Mouse (Mus musculus): Measurements from ENCODE around the gene Trappc5. TPM values are rescaled to one million over a fixed set of nuclear protein-coding genes. Genes with fewer than 3 reads are reported as not detected.

The Trappc5 gene
- 24.1 and 27.2 TPM in 2 replicates for total RNA-seq (2014; fragmentation: Nextera tagmentation)
- total RNA-seq (2017): 30.9 and 39.8 TPM in 2 replicates

GRCm38 (mm10) chr8:3676131-3676992, at the start of gene Trappc5:
Gene Trappc5 (plus strand): TSS chr8:3676299.
- ATAC-seq (replicated peaks; ENCODE audit: poor library complexity, severe bottlenecking): peak; percentile 72

DNA sequence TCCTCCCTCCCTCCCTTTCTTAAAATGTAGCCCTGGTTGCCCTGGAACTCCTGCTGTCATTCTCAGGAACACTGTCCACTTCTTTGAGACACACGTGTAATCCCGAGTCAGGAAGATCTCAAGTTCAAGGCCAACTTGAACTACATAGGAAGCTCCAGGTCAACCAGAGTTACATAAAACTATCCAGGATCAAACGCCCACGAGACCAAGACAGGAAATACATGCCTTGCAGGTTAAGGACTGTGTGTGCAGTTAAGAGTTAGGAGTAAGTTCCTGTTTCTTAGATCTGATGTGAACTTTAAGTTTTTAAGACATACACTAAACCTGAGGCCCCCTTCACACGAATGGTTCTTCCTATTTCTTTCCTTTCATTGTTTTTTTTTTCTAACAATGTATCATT, 49.1 kb upstream of the Trappc5 start:
- no peak; the same call in 1 of the 2 replicates for ATAC-seq (replicated peaks; ENCODE audit: poor library complexity, severe bottlenecking)

GRCm38 (mm10) chr8:3628014-3628413, 48.1 kb upstream of the Trappc5 start:
- ATAC-seq (replicated peaks; ENCODE audit: poor library complexity, severe bottlenecking): peak; percentile 45

DNA sequence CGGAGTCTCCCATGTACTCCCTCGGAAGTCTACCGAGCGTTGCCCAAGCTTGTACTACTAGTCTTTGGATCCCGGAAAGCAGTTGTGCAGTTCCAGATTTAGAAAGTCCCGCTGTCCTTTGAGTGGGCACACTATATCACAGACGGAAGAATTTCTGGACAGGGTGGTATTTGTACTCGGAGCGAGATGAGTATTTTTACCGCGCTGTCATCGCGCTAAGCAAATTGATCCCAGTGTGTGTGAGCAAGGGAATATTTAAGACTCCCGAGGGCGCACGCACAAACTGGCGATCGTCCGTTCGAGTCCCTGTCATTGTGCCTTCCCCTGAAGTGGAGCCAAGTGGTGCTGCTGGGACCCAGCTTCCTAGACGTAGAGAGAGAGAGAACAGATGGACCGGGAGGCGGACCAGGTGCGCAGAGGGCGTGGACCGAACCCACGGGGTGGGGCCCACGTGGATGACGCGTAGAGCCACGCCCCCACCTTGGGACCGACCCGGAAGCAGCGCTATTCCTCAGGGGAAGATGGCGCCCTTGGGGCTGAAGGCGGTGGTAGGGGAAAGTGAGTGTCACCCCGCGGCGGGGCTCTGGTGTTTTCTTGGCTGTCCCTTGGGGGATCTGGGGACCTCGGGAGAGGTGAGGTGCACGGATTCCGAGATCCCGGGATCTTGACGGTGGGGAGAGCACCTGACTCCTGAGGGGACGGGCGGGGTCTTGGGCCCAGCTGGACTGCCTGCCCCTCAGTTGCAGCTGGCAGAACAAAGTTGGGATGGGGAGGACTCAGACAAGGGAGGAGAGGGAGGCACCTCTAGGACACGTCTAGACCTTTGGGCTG, 45.2 kb upstream of the Trappc5 start, which contains the start of gene Stxbp2:
Gene Stxbp2 (plus strand): TSS at position 309 of the 831 bp plus-strand sequence.
- ATAC-seq (replicated peaks; ENCODE audit: poor library complexity, severe bottlenecking): peak; percentile 90

- peak; percentile 45 for ATAC-seq (replicated peaks; ENCODE audit: poor library complexity, severe bottlenecking)
These were observed 44.6 kb upstream of the Trappc5 start for GRCm38 (mm10) chr8:3631478-3631875.

GRCm38 (mm10) chr8:3645804-3646203, 30.3 kb upstream of the Trappc5 start:
- peak; percentile 76 for ATAC-seq (replicated peaks; ENCODE audit: poor library complexity, severe bottlenecking)

GRCm38 (mm10) chr8:3646824-3647531, 29.1 kb upstream of the Trappc5 start:
- ATAC-seq (replicated peaks; ENCODE audit: poor library complexity, severe bottlenecking): peak; percentile 24

GRCm38 (mm10) chr8:3647561-3647960, 28.5 kb upstream of the Trappc5 start:
- no peak for ATAC-seq (replicated peaks; ENCODE audit: poor library complexity, severe bottlenecking)

- peak; percentile 70 for ATAC-seq (replicated peaks; ENCODE audit: poor library complexity, severe bottlenecking)
These were observed 27.8 kb upstream of the Trappc5 start for GRCm38 (mm10) chr8:3648268-3648667.

GRCm38 (mm10) chr8:3648990-3649389, 27.1 kb upstream of the Trappc5 start:
- ATAC-seq (replicated peaks; ENCODE audit: poor library complexity, severe bottlenecking): peak; percentile 23

GRCm38 (mm10) chr8:3652845-3653244, 23.3 kb upstream of the Trappc5 start:
- no peak for ATAC-seq (replicated peaks; ENCODE audit: poor library complexity, severe bottlenecking)

GRCm38 (mm10) chr8:3654726-3655508, 21.2 kb upstream of the Trappc5 start:
- no peak for ATAC-seq (replicated peaks; ENCODE audit: poor library complexity, severe bottlenecking)

GRCm38 (mm10) chr8:3655526-3655925, 20.6 kb upstream of the Trappc5 start, which contains the start of gene Retn:
Gene Retn (plus strand): TSS chr8:3655770.
- no peak for ATAC-seq (replicated peaks; ENCODE audit: poor library complexity, severe bottlenecking)

DNA sequence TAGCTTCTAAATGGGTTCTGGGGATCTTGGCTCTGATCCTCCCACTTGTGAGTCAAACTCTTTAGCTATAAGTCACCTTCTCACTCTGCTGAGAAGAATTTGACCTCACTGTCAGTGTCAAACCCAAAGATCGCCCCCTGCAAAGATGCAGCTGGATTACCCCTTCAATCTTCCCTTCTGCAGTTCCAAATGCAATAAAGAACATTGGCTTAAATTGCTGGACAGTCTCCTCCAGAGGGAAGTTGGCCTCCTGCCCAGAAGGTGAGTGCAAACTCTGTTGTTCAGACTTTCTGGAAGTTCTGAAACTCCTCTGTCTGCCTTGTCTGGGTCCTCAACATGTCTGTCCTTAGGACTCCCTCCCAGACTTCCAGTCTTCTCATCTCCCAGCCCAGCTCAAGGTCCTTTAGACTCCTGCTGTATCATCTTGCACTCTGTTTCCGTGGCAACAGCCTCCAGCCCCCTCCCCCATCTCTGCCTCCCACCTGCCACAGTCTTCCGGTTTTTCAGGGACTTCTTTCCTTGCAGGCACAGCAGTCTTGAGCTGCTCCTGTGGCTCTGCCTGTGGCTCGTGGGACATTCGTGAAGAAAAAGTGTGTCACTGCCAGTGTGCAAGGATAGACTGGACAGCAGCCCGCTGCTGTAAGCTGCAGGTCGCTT, 19.2 kb upstream of the Trappc5 start:
- ATAC-seq (replicated peaks; ENCODE audit: poor library complexity, severe bottlenecking): 0 out of 2 replicates have a peak, but pooled peaks have one; percentile 9

- ATAC-seq (replicated peaks; ENCODE audit: poor library complexity, severe bottlenecking): peak; percentile 64
These were observed 15.2 kb upstream of the Trappc5 start for GRCm38 (mm10) chr8:3660889-3661288.

GRCm38 (mm10) chr8:3664405-3664804, 11.7 kb upstream of the Trappc5 start:
- peak; percentile 82 for ATAC-seq (replicated peaks; ENCODE audit: poor library complexity, severe bottlenecking)

DNA sequence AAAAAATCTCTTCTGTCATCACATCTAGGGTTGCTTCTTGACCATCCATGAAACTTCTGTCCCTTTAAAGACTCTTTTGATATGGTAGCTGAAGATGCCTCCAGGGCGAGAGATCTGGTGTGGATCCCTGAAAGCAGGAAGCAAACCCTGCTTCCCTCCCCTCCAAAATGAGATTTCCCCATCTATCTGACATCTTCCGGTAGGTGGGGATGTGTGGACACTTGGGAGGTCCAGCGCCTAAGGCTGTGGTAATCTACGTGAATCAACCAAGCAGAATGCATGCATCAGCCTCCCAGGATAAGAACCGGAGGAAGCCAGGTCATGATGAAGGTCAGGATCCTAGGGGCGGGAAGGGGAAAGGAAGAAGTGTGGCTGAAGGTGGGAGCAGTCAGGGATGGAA, 10.6 kb upstream of the Trappc5 start, which contains the start of gene Mcemp1:
Gene Mcemp1 (plus strand): TSS at position 248 of the 400 bp plus-strand sequence.
- peak; percentile 55 for ATAC-seq (replicated peaks; ENCODE audit: poor library complexity, severe bottlenecking)

- peak; percentile 47 for ATAC-seq (replicated peaks; ENCODE audit: poor library complexity, severe bottlenecking)
These were observed 5.7 kb upstream of the Trappc5 start for GRCm38 (mm10) chr8:3670388-3670787.

DNA sequence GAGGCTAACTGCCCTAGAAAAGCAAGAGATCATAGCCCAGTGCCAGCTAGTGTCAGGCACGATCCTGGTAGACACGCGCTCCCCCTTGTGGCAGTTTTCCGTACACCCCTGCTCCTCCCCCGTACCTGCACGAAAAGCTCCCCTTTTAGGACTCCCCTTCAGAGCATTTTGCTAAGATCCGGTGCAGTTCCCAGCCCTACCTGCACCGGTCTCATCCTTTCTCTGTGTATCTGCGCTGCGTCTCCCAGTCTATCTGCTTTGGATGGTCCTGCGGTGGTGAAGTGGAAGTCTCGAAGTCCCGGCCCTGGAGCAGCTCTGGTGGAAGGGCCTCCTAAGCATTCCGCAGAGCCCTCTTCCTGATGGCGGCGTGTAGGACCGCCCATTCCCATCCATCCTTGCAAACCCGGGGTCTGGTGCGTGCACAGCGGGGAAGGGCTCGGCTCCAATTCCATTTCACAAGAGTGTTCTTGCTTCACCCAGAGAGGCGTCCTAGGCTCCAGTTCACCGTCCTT, 4.1 kb upstream of the Trappc5 start, which contains the start of gene Fcor:
Gene Fcor (minus strand): TSS at position 383 of the 512 bp plus-strand sequence.
- ATAC-seq (replicated peaks; ENCODE audit: poor library complexity, severe bottlenecking): peak; percentile 54

Measured in granulocyte monocyte progenitor cell, adult 5-6 weeks (primary cell).